Mouse (Mus musculus) retina, adult 2 months (tissue): Measurements from ENCODE around the gene Camk2d.

Source experiments
- DNase-seq: peaks from one replicate; pipeline ENCODE4 v3.0.0-alpha.2; 2012; ENCODE audit warnings: low read depth, low spot score

Gene Camk2d

DNA sequence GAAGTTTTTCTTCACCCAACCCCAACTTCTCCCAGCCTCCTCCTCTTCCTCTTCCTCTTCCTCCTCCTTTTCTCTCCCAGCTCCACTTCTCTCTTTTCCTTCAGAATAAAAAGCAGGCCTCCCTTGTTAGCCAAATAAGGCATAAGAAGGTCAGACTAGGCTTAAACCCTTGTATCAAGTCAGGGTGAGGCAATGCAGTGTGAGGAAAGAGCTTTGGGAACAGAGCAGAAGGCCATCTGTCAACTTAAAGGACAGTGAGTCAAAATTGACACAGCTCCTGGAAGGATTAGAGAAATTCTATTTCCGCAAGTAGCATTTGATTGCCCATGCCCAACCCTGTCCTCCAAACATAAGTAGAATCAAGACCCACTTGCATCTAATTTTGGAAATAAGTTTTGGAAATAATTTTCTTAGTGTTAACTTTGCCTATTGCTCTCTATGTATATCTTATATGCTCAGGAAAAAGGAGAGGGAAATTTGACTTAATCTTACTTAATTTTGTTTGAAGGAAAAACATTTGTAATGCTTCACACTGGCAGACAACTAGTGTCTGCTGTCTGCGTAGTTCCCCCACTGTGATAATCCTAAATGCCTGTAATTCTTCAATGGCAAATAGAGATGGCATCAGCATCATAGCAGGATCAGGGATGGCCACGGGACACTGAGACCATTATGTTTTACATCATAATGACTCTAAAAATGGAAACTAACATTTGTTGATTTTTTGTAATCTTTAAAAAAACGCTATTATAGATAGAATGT is 16.8 kb downstream of the Camk2d start:
- no peak for DNase-seq

GRCm38 (mm10) chr3:126613510-126614128 is 17.5 kb downstream of the Camk2d start:
- no peak for DNase-seq

- DNase-seq = no peak
Measured at GRCm38 (mm10) chr3:126615306-126615705, 19.2 kb downstream of the Camk2d start.

DNA sequence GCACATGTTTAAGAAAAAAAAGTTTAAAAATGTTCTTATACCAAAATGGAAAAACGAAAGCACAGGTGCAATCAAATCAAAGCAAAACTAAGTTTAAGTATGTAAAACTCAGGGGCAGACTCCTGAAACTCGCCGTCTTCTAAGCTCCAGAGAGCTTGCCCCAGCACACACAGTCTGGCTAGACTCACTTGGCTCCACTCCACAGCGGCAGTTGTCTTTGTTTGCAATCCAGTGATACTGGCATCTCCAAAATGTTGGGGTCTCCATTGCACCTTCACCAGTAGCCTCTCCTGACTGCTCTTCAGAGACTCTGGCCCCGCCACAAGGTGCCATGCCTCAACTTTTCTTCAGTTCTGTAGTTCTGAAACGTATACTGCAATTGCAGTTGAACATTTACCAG is 24.1 kb downstream of the Camk2d start:
- no peak for DNase-seq

- no peak for DNase-seq
Measured at GRCm38 (mm10) chr3:126622509-126622908, 26.4 kb downstream of the Camk2d start.

DNA sequence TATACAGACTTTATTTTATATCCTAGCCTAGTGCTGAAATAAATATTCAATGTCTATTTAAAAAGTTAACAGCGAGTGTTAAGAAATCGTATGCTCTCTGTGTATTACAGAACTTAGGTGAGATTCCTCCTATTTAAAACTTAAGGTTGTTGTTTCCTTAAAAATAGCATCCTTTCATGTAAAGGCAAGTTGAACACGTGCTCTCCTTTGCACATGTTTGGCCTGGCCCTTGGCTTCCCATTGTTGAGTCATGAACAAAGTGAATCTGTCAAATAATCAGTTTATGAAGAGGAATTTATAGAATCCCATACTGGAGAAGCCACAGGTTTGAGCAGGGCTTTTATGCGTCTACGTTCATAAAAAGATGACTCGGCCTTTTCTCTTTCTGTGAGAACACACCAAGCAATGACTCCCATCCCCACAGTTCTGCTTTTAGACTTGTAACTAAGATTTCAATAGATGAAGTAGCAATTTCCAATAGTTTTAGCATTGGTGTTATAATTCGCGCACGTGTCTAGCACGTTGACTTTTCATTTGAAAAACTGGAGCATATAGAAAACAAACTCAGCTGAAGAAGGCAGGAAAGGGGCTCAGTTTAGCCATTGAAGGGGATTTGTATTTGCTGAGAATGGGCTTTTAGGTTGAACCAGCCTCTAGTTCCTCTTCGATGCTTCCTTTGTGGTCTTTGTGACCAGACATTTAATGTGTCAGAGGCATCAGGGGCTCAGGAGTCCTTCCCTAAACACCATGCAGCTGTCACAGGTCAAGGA is 29.1 kb downstream of the Camk2d start:
- no peak for DNase-seq

GRCm38 (mm10) chr3:126625764-126626040 is 29.6 kb downstream of the Camk2d start:
- DNase-seq = no peak

GRCm38 (mm10) chr3:126627968-126628367 is 31.9 kb downstream of the Camk2d start:
- DNase-seq = no peak

DNA sequence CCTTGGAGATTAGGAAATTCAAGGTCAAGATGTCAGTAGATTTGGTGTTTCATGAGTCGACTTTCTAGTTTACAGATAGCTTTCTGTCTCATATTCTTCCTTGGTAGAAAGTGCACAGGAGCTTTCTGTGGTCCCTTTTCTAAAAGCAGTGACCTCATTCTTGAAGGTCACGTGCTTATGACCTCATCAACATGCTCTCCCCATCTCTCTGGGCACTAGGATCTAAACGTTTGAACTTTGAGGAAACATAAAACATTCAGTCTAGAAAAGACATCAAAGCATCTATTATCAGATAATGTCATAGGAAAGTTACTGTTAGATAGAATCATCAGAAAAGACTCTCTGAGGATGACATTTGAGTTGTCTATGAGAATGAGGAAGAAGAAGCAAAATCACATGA is 32.3 kb downstream of the Camk2d start:
- no peak for DNase-seq

- no peak for DNase-seq
Measured at GRCm38 (mm10) chr3:126629040-126629439, 32.9 kb downstream of the Camk2d start.

DNA sequence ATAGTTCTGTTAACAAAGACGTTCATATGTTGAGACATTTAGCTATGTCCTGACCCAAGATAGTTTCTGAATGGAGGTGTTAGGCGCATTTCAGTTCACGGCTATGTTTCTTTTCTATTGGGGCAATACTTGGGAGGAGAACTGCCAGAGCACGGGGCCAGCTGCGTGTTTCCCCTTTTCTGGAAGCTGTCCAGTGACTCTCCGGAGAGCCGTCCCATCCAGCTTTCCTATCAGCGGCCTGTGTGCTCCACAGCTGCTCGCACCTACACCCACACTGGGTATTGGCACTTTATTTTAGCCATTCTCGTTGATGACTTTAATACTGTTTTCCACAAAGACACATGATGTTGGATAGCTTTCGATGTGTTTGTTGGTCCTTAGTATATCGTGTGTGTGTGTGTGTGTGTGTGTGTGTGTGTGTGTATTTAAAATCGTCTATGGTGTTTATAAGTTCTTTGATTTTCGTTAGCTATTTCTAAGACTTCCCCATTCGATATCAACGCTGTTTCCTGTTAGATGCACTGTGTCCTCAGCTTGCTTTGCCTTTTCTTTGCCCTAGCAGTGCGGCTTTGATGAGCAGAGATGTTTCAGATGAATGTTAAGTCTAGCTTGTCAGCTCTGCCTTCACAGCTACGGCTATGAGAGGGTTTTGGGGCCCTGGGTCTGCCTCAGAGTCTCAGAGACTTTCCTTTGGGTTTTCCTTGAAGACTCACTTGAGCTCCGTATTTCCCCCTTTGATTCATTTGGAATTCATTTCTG is 34.2 kb downstream of the Camk2d start:
- no peak for DNase-seq

- DNase-seq = no peak
Measured at GRCm38 (mm10) chr3:126631583-126631982, 35.5 kb downstream of the Camk2d start.

DNA sequence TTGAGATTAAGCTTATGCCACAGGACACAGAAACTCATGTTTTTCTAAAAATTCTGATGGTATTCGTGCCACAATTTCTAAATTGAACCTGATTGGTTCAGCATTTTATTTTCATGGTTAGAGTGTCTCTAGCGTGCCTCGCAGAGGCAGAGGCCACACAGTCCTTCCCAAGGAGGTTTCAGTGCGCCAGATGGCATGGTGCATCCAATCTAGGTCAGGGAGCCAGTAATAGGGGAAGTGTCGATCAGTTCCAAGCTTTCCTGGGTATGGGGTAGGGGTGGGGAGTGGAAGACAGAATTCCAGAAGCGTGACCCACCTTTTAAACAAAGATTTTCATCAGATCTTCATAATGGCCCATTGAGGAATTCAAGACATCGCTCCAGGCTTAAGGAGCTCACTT is 36.5 kb downstream of the Camk2d start:
- no peak for DNase-seq

- DNase-seq = peak; percentile 76
Measured at GRCm38 (mm10) chr3:126634171-126634570, 38.1 kb downstream of the Camk2d start.

- no peak for DNase-seq
Measured at GRCm38 (mm10) chr3:126638259-126638658, 42.2 kb downstream of the Camk2d start.

DNA sequence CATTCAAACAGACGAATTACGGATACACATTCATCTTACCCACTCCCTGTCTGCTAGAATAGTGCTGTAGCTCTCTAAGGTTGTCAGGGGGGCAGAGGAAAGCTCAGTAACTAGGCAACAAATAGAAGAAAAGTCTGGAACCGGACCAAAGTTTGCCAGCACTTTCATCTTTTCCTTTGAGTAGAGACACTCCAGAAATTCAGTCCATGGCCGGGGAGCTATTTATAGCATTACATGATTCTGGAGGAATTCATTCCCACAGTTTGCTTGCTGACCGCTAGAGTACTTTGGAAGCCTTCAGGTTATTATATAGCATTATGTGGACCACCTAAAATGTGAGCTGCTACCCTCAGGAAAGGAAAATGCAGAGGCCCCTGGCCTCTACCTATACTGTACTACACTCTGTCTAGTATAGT is 43.0 kb downstream of the Camk2d start:
- no peak for DNase-seq

DNA sequence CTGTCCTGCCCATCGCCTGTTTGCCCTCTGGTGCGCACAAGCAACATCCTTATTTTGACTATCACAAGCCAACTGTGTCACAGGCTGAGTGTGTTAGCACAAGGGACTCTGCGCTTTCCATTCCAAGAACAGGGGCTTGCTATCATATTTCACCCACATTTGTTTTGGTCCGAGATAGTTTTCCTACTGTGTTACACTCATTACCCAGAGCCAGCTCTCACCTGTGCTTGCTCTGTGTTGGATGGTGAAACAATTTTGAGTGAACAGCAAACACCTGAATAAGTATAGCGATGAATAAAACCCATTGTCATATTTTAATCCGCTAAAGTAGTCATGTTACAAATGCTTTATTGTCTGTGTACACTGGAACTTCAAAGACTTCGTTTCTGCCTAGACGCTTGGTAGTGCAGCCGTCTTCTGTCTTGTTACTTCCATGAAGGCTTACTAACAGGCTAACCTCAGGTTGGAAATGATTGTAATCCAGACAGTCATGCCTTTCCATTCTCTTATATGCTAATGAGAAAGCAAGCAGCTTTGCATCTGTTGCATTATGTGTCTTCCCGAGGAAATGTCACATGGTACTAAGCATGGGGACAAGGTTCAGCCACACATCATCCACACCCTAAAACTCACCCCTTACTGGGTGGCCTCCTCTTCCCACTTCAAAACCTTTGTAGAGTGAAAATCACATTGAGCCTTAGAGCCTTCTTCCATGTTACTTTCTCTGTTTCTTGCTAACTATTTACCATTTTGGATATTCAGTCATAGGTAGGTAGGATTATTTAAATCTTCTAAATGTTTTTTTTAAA is 44.5 kb downstream of the Camk2d start:
- DNase-seq = no peak

GRCm38 (mm10) chr3:126641451-126641850 is 45.3 kb downstream of the Camk2d start:
- no peak for DNase-seq

- DNase-seq = peak; percentile 60
Measured at GRCm38 (mm10) chr3:126643071-126644010, 47.2 kb downstream of the Camk2d start.

DNA sequence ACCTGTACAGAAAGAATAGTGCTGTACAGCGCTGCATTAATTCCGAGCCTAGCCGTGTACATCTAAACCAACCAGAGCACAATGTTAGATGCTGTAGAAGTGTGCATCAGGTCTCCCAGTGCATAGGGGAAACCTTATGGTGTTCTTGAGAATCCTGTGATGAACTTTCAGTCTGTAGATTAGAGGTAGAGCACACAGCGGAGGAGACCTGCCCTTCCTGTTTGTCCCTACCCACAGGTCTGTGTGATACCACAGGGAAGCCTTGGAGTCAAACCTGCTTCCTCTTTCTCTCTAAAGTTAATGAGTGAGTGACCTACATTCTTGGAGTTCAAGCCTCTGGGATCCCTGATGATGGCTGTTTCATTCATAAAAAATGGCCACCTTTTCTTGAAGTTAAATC is 54.2 kb downstream of the Camk2d start:
- DNase-seq = no peak
